Mouse (Mus musculus) spleen, adult 2 months (tissue): ENCODE measurements around the gene Dip2b. TPM values are rescaled to one million over a fixed set of nuclear protein-coding genes. Genes with fewer than 3 reads are reported as not detected.

Experiments used
- DNase-seq, 2 experiments: peaks; one replicate each; pipeline versions ENCODE4 v3.0.0 to v3.0.0-alpha.2; 2012 to 2021; ENCODE audit warnings: low spot score in 2 of 2, low read depth in 1 of 2
- H3K27ac ChIP-seq: fragments of 200-500 bp; 2 replicates; pipeline ENCODE4 v1.5.1; 2012; ENCODE audit warnings: low read length, inconsistent platforms; ENCODE audit not compliant: insufficient read depth
- H3K27me3 ChIP-seq: fragments of 200-500 bp; 2 replicates; pipeline ENCODE4 v1.6.1; 2012; ENCODE audit warnings: mild to moderate bottlenecking, moderate library complexity, low read length, inconsistent platforms; ENCODE audit not compliant: control insufficient read depth, insufficient read depth
- H3K36me3 ChIP-seq: fragments of 200-500 bp; 2 replicates; pipeline ENCODE4 v1.6.1; 2012; ENCODE audit warnings: mild to moderate bottlenecking, low read length, inconsistent platforms; ENCODE audit not compliant: control insufficient read depth, insufficient read depth
- H3K4me1 ChIP-seq: fragments of 200-500 bp; 2 replicates; pipeline ENCODE4 v1.6.1; 2011; ENCODE audit warnings: inconsistent platforms; ENCODE audit not compliant: control insufficient read depth, insufficient read depth, insufficient read length
- H3K4me3 ChIP-seq: fragments of 200-500 bp; 2 replicates; pipeline ENCODE4 v1.5.1; 2011; ENCODE audit warnings: mild to moderate bottlenecking, inconsistent platforms; ENCODE audit not compliant: insufficient read depth, insufficient read length; ENCODE audit errors: extremely low read depth
- CTCF ChIP-seq: fragments of 200-500 bp; IDR thresholded peaks from 2 replicates; pipeline ENCODE4 v1.5.1; 2011; ENCODE audit warnings: mild to moderate bottlenecking, inconsistent platforms; ENCODE audit not compliant: insufficient read depth, insufficient read length, insufficient replicate concordance; ENCODE audit errors: extremely low read depth
- POLR2A ChIP-seq: fragments of 200-500 bp; IDR thresholded peaks from 2 replicates; pipeline ENCODE4 v1.6.1; 2011; ENCODE audit warnings: low read depth, low read length, inconsistent platforms
- WGBS: fragments of 180-500 bp; shearing (Covaris S2); methylation state at CpG from one replicate; pipeline ENCODE4 v1.1.7; 2018; 5-methylcytosine and 5-hydroxymethylcytosine counted together
- polyA plus RNA-seq: library from polyadenylated mRNA; depleted of rRNA; stranded (reverse); fragments of >200 nt; gene quantifications from 2 replicates; pipeline ENCODE4 v1.2.3, GENCODE M21; 2012

The Dip2b gene
- polyA plus RNA-seq, 1 experiment, result 12.2 TPM

DNA sequence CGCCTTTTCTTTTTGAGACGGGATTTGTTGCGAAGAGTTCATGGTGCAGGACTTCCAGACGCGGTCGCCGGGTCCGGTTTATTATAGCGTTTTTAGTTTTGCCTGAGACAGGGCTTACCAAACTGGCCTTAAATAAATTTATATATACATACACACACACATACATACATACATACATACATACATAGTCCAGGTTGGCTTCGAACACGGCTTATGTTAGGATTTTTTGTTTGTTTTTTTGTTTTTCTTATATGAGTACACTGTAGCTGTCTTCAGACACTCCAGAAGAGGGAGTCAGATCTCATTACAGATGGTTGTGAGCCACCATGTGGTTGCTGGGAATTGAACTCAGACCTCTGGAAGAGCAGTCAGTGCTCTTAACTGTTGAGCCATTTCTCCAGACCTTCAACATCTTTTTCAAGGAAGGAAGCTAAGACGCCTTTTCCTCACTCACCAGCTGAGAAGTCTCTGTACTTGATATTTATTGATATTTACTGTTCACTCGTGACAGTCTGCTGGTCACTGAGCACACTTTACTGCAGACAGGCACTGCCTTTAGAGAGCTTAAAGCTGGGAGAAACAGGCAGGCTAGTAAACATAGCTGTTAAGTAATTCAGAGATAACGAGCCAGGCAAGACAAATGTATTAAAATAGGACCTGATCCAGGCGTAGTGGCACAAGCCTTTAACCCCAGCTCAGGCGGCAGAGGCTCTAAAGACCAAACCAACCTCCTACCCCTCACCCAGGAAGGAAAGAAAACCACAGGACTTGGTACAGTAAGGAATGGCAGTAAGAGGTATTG, 190.3 kb downstream of the Dip2b start:
- whole genome bisulfite sequencing, result 14% methylated on average over 16 of the region's 16 CpGs
- H3K27ac ChIP-seq, result peak overlapping the region; percentile 100
- peaks cover 4% of the 10 kb centered on the region; the same call in 1 of the 2 replicates for H3K4me1 ChIP-seq
- no peaks in the 10 kb centered on the region for H3K27me3 ChIP-seq
- TF ChIP-seq POLR2A (no peak), CTCF (no peak)
- H3K36me3 ChIP-seq, result peaks cover 1% of the 10 kb centered on the region; the same call in 1 of the 2 replicates
- peak overlapping the region; percentile 89 for H3K4me3 ChIP-seq
- DNase-seq, result peak in 1 of 2 experiments; percentile 11

DNA sequence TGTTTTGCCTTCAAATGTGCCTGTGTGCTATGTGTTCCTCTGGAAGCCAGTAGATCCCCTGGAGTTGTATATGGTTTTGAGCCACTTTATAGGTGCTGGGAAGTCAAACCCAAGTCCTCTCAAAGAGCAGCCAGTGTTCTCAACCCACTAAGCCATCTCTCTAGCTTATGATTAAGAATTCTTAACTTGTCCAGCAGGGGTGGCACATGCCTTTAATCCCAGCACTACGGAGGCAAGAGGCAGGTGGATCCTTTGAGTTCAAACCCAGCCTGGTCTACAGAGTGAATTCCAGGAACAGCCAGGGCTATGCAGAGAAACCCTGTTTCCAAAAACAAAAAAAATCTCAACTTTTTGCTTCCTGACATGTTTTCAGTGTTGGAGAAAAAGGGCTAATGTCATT, 192.2 kb downstream of the Dip2b start:
- no peak overlapping the region for H3K27ac ChIP-seq
- TF ChIP-seq CTCF (no peak), POLR2A (no peak)
- H3K4me1 ChIP-seq, result peaks cover 4% of the 10 kb centered on the region; the same call in 1 of the 2 replicates
- H3K4me3 ChIP-seq, result no peak overlapping the region
- peaks cover 5% of the 10 kb centered on the region for H3K36me3 ChIP-seq
- WGBS, result 49% methylated on average over 1 of the region's 1 CpGs
- no peak for DNase-seq
- H3K27me3 ChIP-seq, result no peaks in the 10 kb centered on the region

DNA sequence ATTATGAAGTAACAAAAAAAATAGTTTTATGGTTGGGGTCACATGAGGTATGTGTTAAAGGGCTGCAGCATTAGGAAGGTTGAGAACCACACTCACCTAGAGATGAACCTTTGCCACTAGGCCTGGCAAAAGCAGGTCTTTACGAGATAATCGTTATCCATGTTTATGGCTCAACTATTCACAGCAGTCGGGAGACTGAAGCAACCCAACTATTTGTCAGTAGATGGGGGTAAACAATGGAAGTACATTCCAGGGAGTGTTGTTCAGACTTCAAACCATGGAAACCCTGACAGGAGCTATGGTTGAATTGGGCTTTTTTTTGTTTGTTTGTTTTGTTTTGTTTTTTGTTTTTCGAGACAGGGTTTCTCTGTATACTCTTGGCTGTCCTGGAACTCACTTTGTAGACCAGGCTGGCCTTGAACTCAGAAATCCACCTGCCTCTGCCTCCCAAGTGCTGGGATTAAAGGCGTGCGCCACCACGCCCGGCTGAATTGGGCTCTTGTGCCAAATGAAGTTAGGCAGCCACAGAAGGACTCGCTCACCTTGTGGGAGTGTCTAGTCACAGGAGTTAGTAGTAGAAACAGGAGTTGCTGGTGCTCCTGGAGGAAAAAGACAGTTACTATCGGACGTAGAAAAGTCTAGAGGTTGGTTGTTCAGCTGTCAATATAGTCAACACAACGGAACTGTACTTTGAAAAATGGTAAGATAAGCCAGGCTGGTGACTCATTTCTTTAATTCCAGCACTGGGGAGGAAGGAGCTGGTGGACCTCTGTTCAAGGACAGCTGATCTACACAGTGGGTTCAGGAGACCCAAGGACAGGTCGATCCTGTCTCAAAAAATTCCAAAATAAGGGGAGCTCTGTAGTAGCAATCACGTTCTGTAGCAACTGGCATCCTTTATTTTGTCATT, 193.4 kb downstream of the Dip2b start:
- H3K27me3 ChIP-seq, result no peaks in the 10 kb centered on the region
- peaks cover 8% of the 10 kb centered on the region for H3K36me3 ChIP-seq
- no peak for DNase-seq
- no peak overlapping the region for H3K27ac ChIP-seq
- TF ChIP-seq CTCF, result no peak
- no peak for TF ChIP-seq POLR2A
- H3K4me1 ChIP-seq, result peaks cover 4% of the 10 kb centered on the region; the same call in 1 of the 2 replicates
- WGBS, result 85% methylated on average over 14 of the region's 14 CpGs
- H3K4me3 ChIP-seq, result no peak overlapping the region

DNA sequence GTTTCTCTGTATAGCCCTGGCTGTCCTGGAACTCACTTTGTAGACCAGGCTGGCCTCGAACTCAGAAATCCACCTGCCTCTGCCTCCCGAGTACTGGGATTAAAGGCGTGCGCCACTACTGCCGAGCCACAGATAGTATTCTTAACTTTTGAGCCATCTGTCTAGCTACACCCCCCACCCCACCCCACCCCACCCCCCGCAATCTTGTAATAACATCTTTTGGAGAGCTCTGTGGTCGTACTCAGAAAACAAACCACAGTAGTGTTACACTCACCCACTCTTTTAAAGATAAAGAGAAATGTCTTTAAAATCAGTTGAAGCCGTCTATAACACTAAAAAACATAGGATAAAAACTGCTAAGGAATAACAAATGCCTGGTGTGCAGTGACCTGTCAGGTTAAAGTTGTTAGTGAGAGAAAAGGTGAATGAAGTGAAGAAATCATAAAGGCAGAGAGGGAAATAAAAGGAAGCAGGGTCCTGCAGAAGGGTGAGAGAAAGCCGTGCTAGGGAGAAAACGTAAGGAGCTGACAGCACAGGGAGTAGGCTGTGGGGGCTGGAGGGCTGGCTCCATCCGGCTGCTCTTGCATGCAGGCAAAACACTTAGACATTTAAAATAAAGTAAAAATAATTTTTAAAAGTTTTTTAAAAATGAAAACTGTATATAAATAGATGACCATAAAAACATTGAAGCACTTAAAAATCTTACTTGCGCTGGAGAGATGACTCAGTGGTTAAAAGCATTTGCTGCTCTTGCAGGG, 196.9 kb downstream of the Dip2b start:
- Histone ChIP-seq H3K27me3 (no peaks in the 10 kb centered on the region), H3K27ac (no peak overlapping the region), H3K36me3 (peaks cover 11% of the 10 kb centered on the region), H3K4me1 (no peaks in the 10 kb centered on the region), H3K4me3 (no peak overlapping the region)
- no peak for DNase-seq
- no peak for TF ChIP-seq CTCF
- TF ChIP-seq POLR2A, result no peak
- 78% methylated on average over 12 of the region's 12 CpGs for WGBS

DNA sequence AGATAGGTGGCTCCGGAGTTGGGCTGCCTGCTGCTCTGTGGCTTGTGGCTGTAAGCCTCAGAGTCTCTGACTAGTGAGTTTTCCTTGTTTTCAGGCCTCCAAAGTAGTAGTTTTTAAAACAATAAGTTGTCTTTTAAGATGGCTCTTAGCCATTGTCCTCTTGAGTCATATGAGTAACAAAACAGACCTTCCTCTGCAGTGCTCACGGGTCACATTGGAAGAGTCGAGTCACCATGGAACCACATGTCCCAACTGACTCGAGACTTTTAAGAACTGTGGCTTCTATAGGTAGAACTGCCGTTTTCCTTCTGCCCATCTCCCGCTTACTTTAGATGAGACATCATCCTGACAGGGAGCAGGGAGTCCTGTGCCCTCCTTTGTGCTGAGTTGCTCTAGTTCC, 198.5 kb downstream of the Dip2b start:
- TF ChIP-seq POLR2A (no peak), CTCF (no peak)
- no peak overlapping the region for H3K4me3 ChIP-seq
- whole genome bisulfite sequencing, result 67% methylated on average over 6 of the region's 6 CpGs
- no peak for DNase-seq
- no peak overlapping the region for H3K27ac ChIP-seq
- peaks cover 18% of the 10 kb centered on the region for H3K36me3 ChIP-seq
- no peaks in the 10 kb centered on the region for H3K27me3 ChIP-seq
- no peaks in the 10 kb centered on the region for H3K4me1 ChIP-seq

DNA sequence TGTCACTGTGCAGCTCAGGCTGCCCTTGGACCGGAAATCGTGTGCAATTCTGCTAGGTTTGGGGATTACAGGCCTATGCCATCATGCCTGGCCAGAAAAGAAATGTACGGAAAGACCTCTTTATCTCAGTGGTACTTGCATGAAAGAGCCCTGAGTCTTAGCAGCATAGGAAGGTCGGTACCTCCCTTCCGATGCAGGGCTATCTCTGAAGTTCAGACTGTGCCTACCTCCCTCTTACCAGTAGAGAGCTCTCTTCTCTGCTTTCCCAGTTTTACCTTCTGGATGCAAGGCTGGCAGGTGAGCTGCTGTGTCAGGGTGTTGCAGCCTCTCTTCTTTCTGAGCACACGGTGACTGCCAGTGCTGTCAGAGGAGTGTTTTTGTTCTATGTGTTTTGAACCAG, 203.3 kb downstream of the Dip2b start:
- no peak for DNase-seq
- WGBS, result 93% methylated on average over 6 of the region's 6 CpGs
- no peak overlapping the region for H3K27ac ChIP-seq
- no peaks in the 10 kb centered on the region for H3K27me3 ChIP-seq
- H3K4me1 ChIP-seq, result no peaks in the 10 kb centered on the region
- TF ChIP-seq CTCF (no peak), POLR2A (no peak)
- peaks cover 30% of the 10 kb centered on the region for H3K36me3 ChIP-seq
- H3K4me3 ChIP-seq, result no peak overlapping the region
